ENCODE assay signal across 8 mouse cellular contexts in genomic region chr1:44584886-44585385, GRCm38 (mm10). TPM values are rescaled to one million over a fixed set of nuclear protein-coding genes. Genes with fewer than 3 reads are reported as not detected.
DNase-seq lines count a peak whose midpoint lies in the region; ATAC-seq and TF ChIP-seq lines count a peak whose summit lies in the region.

No protein-coding gene starts in this region.

- H3K4me1 ChIP-seq in forebrain, postnatal 0 days (ENCODE audit: insufficient read depth): peaks cover 4% of the 10 kb centered on the region; the same call in 1 of the 2 replicates
- H3K4me1 ChIP-seq in forebrain, embryonic 13.5 days: 0 out of 2 replicates have a peak, but pooled peaks cover 5% of the 10 kb centered on the region
- no peaks in the 10 kb centered on the region for H3K4me1 ChIP-seq in G1E (ENCODE audit: insufficient read depth, low read depth, low read length)
- H3K4me1 ChIP-seq in embryonic facial prominence, embryonic 12.5 days: peaks cover 10% of the 10 kb centered on the region
- peaks cover 20% of the 10 kb centered on the region for H3K4me1 ChIP-seq in limb, embryonic 12.5 days (replicated peaks)
- 0 out of 2 replicates have a peak, but pooled peaks cover 3% of the 10 kb centered on the region for H3K4me1 ChIP-seq in neural tube, embryonic 14.5 days (ENCODE audit: control insufficient read depth, insufficient read depth, low read length)

- no peaks in the 10 kb centered on the region for H3K9me3 ChIP-seq in forebrain, postnatal 0 days (ENCODE audit: low read length)
- no peaks in the 10 kb centered on the region for H3K9me3 ChIP-seq in forebrain, embryonic 13.5 days (replicated peaks)
- H3K9me3 ChIP-seq in G1E (replicated peaks): no peaks in the 10 kb centered on the region
- H3K9me3 ChIP-seq in embryonic facial prominence, embryonic 12.5 days: no peaks in the 10 kb centered on the region
- H3K9me3 ChIP-seq in limb, embryonic 12.5 days: no peaks in the 10 kb centered on the region
- H3K9me3 ChIP-seq in neural tube, embryonic 14.5 days (ENCODE audit: control insufficient read depth, low read length): no peaks in the 10 kb centered on the region

- no peaks in the 10 kb centered on the region for H3K27me3 ChIP-seq in forebrain, postnatal 0 days (ENCODE audit: insufficient read depth, low read length)
- no peaks in the 10 kb centered on the region for H3K27me3 ChIP-seq in forebrain, embryonic 13.5 days
- H3K27me3 ChIP-seq in G1E (ENCODE audit: insufficient read depth, low read length): peaks cover 2% of the 10 kb centered on the region; the same call in 1 of the 2 replicates
- H3K27me3 ChIP-seq in embryonic facial prominence, embryonic 12.5 days: no peaks in the 10 kb centered on the region
- H3K27me3 ChIP-seq in limb, embryonic 12.5 days: no peaks in the 10 kb centered on the region
- no peaks in the 10 kb centered on the region for H3K27me3 ChIP-seq in neural tube, embryonic 14.5 days (ENCODE audit: control insufficient read depth, insufficient read depth, low read length)

- H3K4me2 ChIP-seq in forebrain, postnatal 0 days (ENCODE audit: low read depth): no peak overlapping the region
- H3K4me2 ChIP-seq in forebrain, embryonic 13.5 days: no peak overlapping the region
- H3K4me2 ChIP-seq in embryonic facial prominence, embryonic 12.5 days (replicated peaks): no peak overlapping the region
- peak overlapping the region; percentile 21; the same call in 1 of the 2 replicates for H3K4me2 ChIP-seq in limb, embryonic 12.5 days
- no peak overlapping the region for H3K4me2 ChIP-seq in neural tube, embryonic 14.5 days (ENCODE audit: low read depth, low read length)

- ATAC-seq in forebrain, postnatal 0 days: peak; percentile 42; the same call in 1 of the 2 replicates
- no peak for ATAC-seq in forebrain, embryonic 13.5 days
- peak; percentile 81 for ATAC-seq in G1E (ENCODE audit: extremely low read depth, insufficient number of reproducible peaks, low FRiP score, poor library complexity, severe bottlenecking)
- ATAC-seq in embryonic facial prominence, embryonic 12.5 days (ENCODE audit: insufficient number of reproducible peaks, insufficient read depth, low FRiP score, low TSS enrichment): peak; percentile 89
- peak; percentile 79; the same call in 1 of the 2 replicates for ATAC-seq in limb, embryonic 12.5 days (ENCODE audit: insufficient number of reproducible peaks, insufficient read depth, low FRiP score, low TSS enrichment, low read depth)
- ATAC-seq in neural tube, embryonic 14.5 days (ENCODE audit: low read depth): peak; percentile 78; the same call in 1 of the 2 replicates
- ATAC-seq in erythroid progenitor cell, adult 5-6 weeks (replicated peaks; ENCODE audit: low FRiP score, poor library complexity, severe bottlenecking): no peak

- DNase-seq in forebrain, postnatal 0 days: no peak
- DNase-seq in G1E (ENCODE audit: low spot score): no peak
- DNase-seq in right cerebral cortex, adult 2 months (ENCODE audit: low spot score in 2 of 2): no peak

- 11% methylated on average over 3 of the region's 3 CpGs for WGBS in forebrain, postnatal 0 days
- 20% methylated on average over 3 of the region's 3 CpGs for WGBS in forebrain, embryonic 13.5 days
- 3% methylated on average over 3 of the region's 3 CpGs for WGBS in embryonic facial prominence, embryonic 12.5 days
- WGBS in limb, embryonic 12.5 days: 4% methylated on average over 3 of the region's 3 CpGs
- WGBS in neural tube, embryonic 14.5 days: 22% methylated on average over 3 of the region's 3 CpGs

- H3K27ac ChIP-seq in forebrain, postnatal 0 days (ENCODE audit: low read depth, low read length): no peak overlapping the region
- H3K27ac ChIP-seq in forebrain, embryonic 13.5 days: no peak overlapping the region
- peak overlapping the region; percentile 14; the same call in 1 of the 2 replicates for H3K27ac ChIP-seq in embryonic facial prominence, embryonic 12.5 days
- peak overlapping the region; percentile 91 for H3K27ac ChIP-seq in limb, embryonic 12.5 days
- no peak overlapping the region for H3K27ac ChIP-seq in neural tube, embryonic 14.5 days (ENCODE audit: low read depth, low read length)

- H3K4me3 ChIP-seq in forebrain, postnatal 0 days (ENCODE audit: low read depth, low read length): no peak overlapping the region
- no peak overlapping the region for H3K4me3 ChIP-seq in forebrain, embryonic 13.5 days
- H3K4me3 ChIP-seq in G1E (ENCODE audit: low read depth, low read length): no peak overlapping the region
- H3K4me3 ChIP-seq in embryonic facial prominence, embryonic 12.5 days: no peak overlapping the region
- no peak overlapping the region for H3K4me3 ChIP-seq in limb, embryonic 12.5 days (replicated peaks)
- no peak overlapping the region for H3K4me3 ChIP-seq in neural tube, embryonic 14.5 days (ENCODE audit: low read depth, low read length)

- H3K9ac ChIP-seq in forebrain, postnatal 0 days: no peak overlapping the region
- H3K9ac ChIP-seq in forebrain, embryonic 13.5 days: no peak overlapping the region
- H3K9ac ChIP-seq in embryonic facial prominence, embryonic 12.5 days: no peak overlapping the region
- no peak overlapping the region for H3K9ac ChIP-seq in limb, embryonic 12.5 days (replicated peaks)
- no peak overlapping the region for H3K9ac ChIP-seq in neural tube, embryonic 14.5 days (replicated peaks; ENCODE audit: low read depth, low read length)

- no peak for TF ChIP-seq CTCF in forebrain, postnatal 0 days (IDR thresholded peaks at IDR 0.05; ENCODE audit: low read depth)
- TF ChIP-seq CTCF in G1E (IDR thresholded peaks at IDR 0.05; ENCODE audit: low read depth, low read length): no peak

- no peaks in the 10 kb centered on the region for H3K36me3 ChIP-seq in forebrain, postnatal 0 days (ENCODE audit: insufficient read depth)
- H3K36me3 ChIP-seq in forebrain, embryonic 13.5 days (ENCODE audit: poor library complexity, severe bottlenecking): no peaks in the 10 kb centered on the region
- no peaks in the 10 kb centered on the region for H3K36me3 ChIP-seq in G1E (replicated peaks)
- H3K36me3 ChIP-seq in embryonic facial prominence, embryonic 12.5 days: no peaks in the 10 kb centered on the region
- H3K36me3 ChIP-seq in limb, embryonic 12.5 days: no peaks in the 10 kb centered on the region
- H3K36me3 ChIP-seq in neural tube, embryonic 14.5 days (ENCODE audit: control insufficient read depth, insufficient read depth, low read length): no peaks in the 10 kb centered on the region

RNA-seq across cellular contexts. Expression of gene Gulp1, which starts 33.6 kb away (rescaled TPM):
- total RNA-seq in forebrain, postnatal 0 days (2014; rRNA removed): 10.4 and 14.5 TPM in 2 replicates
- polyA plus RNA-seq in forebrain, postnatal 0 days (2015; fragmentation: Nextera tagmentation; extraction: Ambion mirVana): 4.7 and 5.0 TPM in 2 replicates
- 9.4 and 10.8 TPM in 2 replicates for polyA plus RNA-seq in forebrain, embryonic 13.5 days (2015; fragmentation: Nextera tagmentation; extraction: Ambion mirVana)
- not detected in 2 replicates for total RNA-seq in G1E (2014; fragmentation: Nextera tagmentation)
- 0.06 TPM in 1 of 2 replicates, not detected in the other for total RNA-seq in G1E (2017)
- polyA plus RNA-seq in G1E (2012): not detected in 2 replicates
- polyA plus RNA-seq in embryonic facial prominence, embryonic 12.5 days (2016; fragmentation: Nextera tagmentation; extraction: Ambion mirVana): 34.5 TPM in 2 replicates
- polyA plus RNA-seq in limb, embryonic 12.5 days (2016; fragmentation: Nextera tagmentation; extraction: Ambion mirVana): 47.7 and 49.2 TPM in 2 replicates
- polyA plus RNA-seq in neural tube, embryonic 14.5 days (2014; fragmentation: Nextera tagmentation; extraction: Ambion mirVana): 3.1 and 8.9 TPM in 2 replicates
- total RNA-seq in erythroid progenitor cell, adult 5-6 weeks (2015; ENCODE audit: low replicate concordance): not detected in 2 replicates
- not detected in 2 replicates for total RNA-seq in erythroid progenitor cell, adult 5-6 weeks (2017; ENCODE audit: low replicate concordance)

Comparison
In these comparisons a context has a peak if more than half of its experiments do, and no peak if none do; other contexts are left out.
1. ATAC-seq: peak in forebrain, postnatal 0 days (single experiment), G1E (single experiment), embryonic facial prominence, embryonic 12.5 days (single experiment), limb, embryonic 12.5 days (single experiment) and neural tube, embryonic 14.5 days (single experiment); none in forebrain, embryonic 13.5 days (single experiment) and erythroid progenitor cell, adult 5-6 weeks (single experiment).
2. H3K27ac ChIP-seq: peak in embryonic facial prominence, embryonic 12.5 days (single experiment) and limb, embryonic 12.5 days (single experiment); none in forebrain, postnatal 0 days (single experiment), forebrain, embryonic 13.5 days (single experiment) and neural tube, embryonic 14.5 days (single experiment).